Mouse (Mus musculus): Measurements from ENCODE around the gene Ddx18.

Ddx18 gene

DNA sequence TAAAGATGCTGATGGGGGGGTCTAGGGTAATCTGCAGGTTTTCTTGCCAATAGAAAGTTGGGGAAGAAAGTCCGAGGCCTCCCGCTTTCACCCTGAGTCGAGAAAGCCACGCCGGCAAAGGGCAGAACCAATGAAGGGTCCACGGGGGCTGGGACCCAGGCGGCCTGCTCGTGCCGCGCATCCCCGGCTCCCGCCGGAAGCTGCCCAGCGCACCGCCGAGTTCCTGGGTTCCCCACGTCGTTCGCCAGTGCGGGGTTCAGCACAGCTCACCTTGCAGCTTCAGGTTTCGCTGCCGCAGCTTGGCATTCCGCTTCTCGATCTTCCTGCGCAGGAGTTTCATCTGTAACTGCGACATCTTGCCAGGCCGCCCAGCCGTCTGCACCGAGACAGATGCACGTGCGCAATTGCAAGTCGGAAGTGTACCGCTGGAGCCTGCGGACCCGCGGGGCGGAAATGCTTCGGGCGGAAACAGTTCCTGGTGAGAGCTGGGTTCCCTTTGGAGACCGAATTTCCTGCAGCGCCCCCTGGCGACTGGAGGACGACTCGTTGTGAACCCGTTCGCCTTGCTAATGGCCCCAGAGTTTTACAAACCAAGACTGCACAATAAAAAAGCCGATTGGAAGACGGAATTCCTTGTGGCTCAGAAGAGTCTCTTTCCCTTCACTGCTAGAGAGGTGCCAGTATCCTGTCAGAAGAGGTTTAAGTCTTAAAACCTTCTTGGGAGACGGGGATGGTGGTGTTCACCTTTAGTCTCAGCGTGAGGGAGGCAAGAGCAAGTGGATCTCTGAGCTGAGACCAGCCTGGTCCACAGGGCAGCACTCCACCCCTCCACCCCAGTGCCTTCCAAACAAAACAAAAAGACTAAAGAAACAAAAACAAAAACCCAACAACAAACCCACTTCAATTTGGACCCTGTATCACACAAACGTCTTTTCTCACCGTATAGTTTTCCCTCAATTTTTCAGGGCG is at the start of gene Ddx18:
Gene Ddx18 (minus strand): TSS at position 469 of the 969 bp plus-strand sequence.
- DNase-seq, result peak; percentile 96 to 100

DNA sequence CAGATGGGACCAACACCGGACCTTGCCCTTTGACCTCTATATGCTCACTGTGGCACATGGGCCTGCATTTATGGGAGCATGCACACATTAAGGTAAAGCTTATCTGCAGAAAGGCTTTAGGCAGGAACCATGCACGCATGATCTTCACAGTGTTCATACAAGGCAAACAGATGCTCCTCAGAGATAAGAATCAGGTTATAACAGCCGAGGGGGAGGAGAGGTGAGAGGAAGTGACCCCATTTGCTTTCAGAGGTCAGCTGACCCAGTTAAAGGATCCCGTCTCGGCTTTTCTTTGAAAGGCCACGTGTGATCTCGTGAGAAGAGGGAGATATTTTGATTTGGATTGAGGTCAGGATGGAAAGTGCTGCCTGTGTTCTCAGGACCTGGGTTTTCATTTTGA is 40.2 kb upstream of the Ddx18 start:
- no peak for DNase-seq

DNA sequence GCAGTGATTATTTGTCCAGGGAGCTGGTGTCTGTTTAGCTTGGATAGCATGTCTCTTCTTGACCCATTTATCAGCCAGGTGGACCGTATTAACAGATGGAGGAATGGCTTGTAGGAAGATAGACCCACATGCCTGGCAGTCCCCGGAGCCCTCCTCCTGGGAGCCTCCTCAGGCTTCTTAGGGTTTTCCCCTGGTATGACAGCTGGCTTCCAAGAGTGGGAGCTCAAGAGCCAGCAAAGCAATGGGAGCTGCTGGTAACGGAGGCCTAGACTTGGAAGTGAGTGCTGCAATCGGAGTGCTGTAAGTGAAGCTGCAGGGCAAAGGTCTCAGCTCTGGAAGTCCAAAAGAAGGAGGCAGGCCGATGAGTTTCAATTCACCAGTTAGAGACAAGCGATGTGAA is 37.3 kb upstream of the Ddx18 start:
- peak; percentile 4 to 8 for DNase-seq

DNA sequence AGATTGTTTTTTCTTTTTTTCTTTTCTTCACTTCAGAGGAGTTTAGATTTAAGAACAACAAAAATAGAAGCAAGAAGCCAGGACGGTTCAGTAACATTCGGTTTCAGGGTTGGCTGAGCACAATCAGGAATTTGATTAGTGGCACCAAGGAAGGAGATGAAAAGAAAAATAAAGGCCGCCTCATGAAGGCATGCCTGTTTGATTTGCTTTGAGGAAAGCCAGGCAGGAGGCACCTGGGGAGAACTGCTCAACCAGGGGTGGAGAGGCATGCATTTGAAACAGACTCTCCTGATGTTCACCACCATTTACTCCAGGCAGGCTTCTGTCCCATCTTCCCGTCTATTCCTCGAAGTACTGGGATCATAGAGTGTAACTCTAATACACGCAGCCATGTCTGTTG is 34.1 kb upstream of the Ddx18 start:
- no peak for DNase-seq

DNA sequence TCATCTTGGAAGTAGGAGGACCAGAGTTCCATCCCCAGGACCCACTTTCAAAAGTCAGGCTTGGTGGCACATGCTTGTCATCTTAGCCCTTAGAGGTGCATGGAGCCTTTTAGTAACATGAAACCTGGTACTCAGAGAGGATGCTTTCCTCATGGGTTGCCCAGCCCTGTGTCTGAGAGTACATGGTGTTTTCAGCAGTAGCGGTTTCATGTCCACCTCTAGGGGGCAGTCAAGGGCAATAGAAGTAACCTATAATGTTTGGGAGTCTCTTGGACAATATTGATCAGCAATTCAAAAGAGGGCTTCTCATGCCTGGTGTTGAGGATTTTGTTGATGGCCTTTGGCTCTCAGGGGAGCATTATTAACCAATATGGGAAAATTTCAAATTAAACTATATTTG is 33.3 kb upstream of the Ddx18 start:
- DNase-seq, result peak; percentile 5 to 32

DNA sequence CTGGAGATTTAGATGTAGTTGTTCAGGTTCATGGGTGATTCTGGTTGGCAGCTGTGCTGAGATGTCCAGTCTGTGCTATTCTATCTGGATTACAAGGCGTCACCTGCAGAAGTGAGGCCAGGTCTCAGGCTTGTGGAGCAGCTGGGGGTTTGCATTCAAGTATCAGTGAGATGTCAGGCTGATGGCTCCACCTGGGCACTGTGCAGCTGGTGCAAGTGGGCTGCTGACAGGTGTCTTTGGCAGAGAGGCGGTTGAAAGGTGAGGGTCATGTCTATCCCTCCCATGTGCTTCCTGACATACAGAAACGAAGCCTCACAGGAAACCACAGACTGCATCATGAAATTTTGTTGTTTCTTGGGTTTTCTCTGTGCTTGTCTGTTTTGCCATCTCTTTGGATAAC is 30.6 kb upstream of the Ddx18 start:
- no peak for DNase-seq

DNA sequence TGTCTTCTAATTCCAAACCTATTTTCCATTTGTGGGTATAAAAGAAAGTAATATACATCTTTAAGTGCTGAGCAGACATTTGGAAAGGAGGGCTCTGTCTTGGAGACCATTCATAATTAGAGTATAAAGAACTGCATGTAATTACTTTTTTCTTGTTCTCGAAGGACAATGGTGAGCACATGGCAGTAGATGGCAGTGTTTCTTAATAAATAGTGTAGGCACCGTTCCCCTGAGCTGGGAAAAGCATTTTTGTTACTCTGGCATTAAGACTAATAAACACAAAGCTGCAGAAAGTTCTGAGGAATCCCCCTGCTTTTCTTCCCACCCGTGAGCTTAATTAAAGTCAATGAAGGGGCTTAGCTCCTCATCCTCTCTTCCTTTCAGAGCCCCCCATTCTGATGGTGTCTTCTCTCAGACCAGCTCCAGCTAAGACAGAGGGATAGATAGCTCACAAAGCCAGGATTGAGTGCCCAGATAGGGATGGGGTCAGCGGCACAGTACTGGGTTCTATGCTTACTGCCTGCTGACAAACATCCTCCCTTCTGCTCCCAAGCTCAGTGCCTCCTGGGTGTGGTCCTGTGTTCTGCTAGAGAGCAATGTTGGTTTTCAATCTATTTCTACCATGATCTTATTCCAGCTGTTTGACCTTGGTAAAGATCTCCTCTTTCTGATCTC is 29.3 kb upstream of the Ddx18 start:
- DNase-seq, result no peak

DNA sequence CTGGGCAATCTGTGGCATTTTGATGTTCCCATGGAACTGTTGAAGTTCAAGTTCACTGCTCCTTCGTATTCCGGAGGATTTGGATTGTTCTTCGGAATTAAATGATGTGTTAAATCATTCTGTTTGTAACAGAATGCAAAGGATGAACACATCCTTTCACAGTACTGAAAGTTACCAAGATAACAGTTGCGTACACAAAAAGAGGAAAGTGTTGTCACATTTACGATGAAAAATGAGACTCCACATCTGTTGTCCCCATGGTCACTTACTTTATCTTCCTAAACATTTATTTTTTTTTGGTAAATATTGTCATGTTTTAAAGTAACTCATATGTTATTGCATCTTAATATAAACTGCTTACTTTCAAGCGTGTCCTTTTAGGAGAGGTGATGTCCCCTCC is 17.0 kb upstream of the Ddx18 start:
- no peak for DNase-seq

DNA sequence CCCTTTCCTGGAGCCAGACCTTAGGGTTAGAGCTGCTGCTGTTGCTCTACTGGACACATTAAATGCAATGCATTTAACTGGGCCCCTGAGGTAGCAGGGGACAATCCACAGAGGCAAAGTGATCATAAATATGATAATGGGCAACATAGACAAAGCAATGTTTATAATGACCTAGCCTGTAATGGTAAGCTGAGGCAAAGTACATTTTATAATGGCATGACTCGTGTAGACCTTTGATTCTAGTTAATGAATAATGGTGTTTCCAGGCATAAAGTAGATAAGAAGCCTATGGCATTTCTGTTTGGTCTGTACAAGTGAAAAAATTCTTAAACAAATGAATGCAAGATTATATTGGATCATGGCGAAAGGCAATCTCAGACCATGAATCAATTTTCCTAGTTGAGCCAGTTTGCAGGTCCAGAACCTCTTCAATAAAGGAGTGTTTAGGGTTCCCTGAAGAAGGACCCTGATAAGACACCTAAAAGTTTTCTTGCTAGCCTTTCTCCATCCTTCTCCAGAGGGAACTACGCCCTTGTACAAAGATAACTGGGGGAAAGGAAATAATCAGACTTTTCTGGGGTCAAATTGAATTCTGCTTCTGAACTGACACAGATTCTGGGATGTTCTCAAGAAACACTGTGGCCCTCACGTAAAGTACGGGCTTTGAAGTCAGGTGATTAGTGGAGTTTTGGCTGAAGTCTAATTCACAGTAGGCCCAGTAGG is 13.5 kb upstream of the Ddx18 start:
- DNase-seq, result no peak

DNA sequence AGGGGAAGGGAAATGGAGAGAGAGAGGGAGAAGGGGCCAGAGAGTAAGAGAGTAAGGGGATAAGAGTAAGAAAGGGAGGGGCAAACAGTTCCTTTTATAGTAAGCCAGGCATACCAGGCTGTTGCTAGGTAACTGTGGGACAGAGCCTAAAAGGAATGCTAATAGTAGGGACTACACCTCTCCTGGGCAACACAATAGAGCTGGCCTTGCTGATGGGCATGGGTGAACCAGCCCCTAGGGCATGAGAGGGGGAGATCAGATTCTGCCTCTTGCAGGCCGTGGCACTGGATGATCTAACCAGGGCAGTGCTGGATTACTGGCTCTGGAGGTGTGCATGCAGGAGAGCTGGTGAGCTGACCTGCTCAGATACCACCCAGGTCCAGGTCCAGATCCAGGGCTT is 9.7 kb upstream of the Ddx18 start:
- DNase-seq, result no peak

DNA sequence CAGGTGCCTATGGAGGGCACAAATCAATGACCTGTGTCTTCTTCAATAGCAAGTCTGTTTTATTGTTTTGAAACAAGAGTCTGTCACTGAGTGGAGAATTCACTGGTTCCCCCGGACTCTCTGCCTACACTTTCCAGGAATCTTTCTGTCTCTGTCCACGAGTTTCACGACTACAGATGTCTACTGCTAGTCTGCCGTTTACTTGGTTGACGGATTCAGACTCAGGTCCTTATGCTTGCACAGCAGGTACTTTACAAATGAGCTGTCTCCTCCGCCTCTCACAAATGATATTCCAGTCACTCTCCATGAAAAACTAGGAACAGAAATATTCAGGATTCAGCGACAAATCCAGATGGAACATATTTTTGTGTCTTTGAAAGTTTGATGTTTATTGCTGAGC is 2.7 kb upstream of the Ddx18 start:
- DNase-seq, result no peak

DNA sequence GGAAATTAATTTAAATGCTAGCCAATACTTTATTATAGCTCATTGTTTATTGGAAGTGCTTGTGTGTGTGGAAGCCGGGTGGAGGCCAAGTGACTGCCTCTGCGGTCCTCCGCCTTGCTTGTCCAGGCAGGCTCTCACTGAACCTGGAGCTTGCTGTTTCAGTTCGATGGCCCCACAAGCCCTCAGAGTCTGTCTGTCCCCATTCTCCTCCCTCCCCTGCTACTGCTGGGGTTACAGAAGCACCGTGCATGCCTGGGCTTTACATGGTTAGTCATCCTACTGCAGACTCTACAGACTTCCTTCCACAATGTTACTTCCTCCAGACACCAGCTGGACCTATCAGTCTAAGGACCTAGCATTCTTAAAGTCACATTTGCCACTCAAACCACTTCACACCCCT is 9.9 kb downstream of the Ddx18 start:
- no peak for DNase-seq

DNA sequence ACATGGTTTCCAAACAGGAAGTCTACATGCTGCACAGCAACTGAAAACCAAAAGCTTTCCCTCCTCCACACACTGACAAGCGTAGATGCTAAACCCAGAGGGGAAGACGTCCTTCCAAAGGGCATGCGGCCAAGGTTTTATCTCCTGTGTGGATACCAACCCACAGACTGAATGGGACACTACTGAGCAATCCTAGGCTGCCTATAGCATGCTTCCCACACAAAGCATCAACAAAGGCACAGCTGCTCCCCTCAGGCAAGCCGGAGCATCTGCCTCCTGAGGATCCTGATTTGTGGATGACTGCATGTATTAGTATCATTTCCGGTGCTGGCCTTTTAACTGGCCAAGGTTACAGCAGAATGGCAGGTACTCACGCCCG is 16.3 kb downstream of the Ddx18 start:
- no peak for DNase-seq

DNA sequence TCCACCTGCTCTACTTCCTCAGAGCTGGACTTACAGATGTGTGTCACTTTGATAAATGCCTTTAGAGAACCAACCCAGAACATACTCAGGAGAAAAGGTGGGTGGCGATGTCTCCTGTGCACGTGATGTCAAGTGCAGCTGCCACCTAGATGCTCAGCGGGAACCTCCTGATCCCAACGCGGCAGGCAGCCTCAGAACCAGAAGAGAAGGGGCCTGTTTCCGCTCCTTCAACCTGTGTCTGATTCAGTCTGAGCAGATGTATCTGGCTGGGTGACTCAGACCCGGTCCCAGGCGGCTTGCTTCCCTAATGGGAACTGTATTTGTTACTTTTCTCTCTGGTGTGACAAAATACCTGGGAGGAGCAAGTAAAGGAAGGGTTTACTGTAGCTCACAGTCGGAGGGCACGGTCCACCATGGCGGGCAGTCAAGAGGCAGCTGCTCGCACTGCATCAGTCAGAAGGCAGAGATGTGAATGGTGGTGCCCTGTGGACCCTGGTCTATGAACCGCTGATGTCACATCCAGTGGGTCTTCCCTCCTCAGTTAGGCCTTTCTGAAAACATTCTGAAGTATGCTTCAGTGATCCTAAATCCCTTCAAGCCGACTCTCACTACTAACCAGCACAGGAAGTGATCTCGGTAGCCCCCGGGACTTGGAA is 16.9 kb downstream of the Ddx18 start:
- DNase-seq, result no peak

DNA sequence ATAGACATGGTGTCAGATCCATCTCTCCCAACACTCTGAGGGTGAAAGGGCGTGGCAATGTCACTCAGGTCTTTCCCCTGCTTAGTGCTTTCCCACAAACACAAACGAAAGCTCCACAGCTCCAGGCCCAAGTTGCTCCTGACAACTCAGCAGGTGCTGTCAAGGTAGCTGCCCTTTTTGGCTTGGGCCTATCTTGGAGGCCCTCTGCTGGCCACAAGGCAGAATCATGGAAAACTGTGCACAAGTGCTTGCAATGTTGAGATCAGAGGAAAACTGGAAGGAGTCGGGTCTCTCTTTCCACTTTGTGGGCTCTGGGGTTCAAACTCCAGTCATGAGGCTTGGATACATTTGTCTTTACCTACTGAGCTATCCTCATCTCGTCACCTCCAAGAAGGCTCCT is 18.3 kb downstream of the Ddx18 start:
- DNase-seq, result peak in 1 of 2 experiments; percentile 31

DNA sequence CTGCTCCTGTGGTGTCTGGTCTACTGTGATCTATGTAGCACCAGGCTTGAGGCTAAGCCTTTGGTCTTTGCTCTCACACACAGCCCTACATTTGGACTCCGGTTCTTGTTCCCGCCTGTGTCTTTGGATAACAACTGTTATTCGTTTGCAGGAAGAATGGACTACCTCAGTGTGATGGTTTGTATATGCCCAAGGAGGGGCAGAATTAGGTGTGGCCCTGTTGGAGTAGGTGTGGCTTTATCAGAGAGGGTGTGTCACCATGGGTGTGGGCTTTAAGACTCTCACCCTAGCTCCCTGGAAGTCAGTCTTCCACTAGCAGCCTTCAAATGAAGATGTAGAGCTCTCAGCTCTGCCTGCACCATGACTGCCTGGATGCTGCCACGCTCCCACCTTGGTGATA is 19.1 kb downstream of the Ddx18 start:
- DNase-seq, result no peak

DNA sequence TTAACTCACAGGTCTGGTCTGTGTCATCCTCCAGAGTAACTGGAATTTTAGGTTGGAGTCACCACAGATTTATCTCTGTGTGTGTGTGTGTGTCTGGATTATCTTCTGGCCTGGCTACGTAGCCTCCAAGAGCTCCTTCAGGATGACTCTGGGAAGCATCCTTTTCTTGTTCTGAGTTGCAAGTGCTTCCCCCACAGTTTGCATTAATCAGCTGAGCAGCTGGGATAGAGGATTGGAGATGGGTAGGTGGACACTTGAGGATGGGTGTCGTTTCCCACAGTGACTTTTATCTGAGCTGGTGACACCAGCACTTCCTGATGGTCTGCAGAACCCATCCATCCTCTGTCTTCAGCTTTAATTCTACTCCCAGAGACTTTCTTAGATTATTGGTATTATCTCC is 20.9 kb downstream of the Ddx18 start:
- DNase-seq, result no peak

DNA sequence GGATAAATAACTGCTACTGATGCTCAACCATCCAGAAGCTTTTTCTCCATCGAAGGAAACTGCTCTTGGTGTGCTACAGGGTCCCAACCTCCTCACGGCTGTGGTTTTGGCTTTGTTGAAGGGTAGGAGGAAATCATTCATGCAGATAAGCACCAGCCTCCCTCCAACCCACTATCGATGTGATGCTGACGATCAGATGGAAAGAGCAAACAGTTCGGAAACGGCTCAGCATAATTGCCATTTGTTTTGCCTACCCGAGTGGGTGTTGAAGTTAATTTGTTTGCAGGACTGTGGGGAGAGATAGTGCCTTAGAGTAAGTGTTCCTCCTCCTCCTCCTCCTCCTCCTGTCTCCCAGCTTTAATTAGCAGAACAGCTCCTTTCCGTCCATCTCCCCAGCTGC is 27.4 kb downstream of the Ddx18 start:
- DNase-seq, result no peak

DNA sequence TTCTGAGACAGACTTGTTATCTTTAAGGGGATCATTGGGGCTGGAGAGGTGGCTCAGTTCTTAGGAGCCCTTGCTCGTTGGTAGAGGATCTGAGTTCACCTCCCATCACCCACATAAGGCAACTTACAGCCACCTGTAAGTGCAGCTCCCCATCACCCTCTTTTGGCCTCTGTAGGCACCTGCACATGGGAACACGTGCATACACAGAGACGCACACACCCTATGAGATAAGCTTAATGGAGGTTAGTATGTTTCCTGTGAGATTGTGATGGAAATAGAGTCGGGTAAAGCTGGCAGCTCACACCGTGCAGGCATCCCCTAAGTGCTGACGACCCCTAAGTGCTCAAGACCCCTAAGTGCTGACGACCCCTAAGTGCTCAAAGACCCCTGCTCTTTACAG is 36.4 kb downstream of the Ddx18 start:
- DNase-seq, result no peak

DNA sequence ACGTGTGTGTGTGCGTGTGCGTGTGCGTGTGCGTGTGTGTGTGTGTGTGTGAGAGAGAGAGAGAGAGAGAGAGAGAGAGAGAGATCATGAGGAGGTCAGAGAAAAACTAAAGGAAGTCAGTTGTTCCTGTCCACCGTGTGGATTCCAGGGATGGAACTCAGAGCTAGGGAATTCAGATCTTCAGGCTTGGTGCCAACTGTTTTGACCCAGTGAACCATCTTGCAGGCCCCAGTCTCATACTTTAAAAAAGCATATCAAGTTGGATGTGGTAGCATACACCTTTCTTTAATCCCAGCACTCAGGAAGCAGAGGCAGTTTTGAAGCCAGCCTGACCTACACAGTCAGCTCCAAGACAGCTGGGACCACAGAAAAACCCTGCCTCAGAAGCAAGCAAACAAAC is 38.5 kb downstream of the Ddx18 start:
- no peak for DNase-seq

DNA sequence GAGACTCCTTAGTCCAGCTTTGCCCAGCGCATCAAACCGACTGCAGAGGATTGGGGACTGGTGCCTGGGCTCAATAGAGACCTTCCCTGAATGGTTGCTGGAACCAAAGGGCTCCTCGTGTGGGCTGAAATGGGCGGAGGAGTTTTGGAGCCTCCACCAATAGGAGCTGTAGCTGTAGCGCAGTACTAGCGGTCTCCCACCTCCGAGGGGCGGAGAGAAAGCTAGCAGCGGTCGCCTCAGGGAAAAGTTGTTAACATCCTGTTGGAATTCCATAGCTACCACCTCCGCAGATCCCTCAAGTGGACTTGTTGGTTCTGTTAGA is 39.4 kb downstream of the Ddx18 start, which contains the start of gene Htr5b:
Gene Htr5b (minus strand): TSS at position 67 of the 322 bp plus-strand sequence.
- DNase-seq, result no peak

DNA sequence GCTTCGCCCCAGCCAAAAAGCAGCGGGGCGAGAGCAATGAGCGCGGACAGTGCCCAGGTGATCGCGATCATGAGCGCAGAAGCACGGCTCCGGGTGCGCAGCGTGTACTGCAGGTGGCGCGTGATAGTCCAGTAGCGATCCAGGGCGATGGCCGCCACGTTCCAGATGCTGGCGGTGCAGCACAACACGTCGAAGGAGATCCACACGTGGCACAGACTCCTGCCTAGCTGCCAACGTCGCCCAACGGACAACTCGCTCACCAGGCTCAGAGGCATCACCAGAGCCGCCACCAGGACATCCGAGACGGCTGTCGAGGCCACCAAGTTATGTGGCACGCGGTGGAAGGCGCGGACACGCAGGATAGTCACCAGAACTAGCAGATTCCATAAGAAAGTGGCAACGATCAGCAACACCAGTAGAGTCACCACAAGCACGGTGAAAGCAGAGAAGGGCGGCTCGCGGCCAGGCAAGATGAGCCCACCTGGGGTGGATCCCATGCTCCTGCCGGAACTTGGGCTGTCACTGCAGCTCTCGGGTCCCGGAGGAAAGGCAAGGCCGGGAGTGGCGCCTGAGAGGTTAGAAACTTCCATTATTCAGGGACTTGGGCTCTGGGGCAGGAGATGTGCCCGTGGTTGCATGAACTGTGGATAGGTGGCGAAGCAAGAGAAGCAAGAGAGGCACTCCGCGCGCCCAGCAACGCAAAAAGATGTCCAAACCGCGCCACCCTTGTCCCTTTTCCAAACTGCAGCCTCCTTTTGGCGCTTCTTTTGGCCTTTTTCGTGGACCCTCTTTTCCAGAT is 40.0 kb downstream of the Ddx18 start:
- peak in 1 of 2 experiments; percentile 5 for DNase-seq

Measured in kidney, postnatal 36 days (tissue).